ENCODE assay signal across 21 mouse cellular contexts in the genomic region with DNA sequence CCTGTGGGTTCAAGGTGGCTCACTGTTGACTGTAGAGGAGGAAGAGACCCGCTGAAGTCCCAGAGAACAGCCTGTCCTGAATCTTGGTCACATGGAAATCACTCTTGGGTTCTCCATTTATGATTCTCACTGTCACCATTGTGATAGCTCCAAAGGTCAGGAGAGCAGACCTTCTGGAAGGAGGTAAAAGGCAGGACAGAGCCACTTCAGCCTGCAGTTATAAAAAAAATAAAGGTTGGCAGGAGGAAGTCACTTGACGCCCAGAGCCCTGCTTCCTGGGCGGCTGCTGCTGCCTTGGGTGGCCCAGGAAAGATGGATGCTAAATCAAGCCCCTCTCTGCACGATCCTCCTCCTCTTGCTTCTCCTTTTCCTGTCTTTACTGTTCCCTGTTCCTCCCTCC. TPM values are rescaled to one million over a fixed set of nuclear protein-coding genes. Genes with fewer than 3 reads are reported as not detected.
DNase-seq lines count a peak whose midpoint lies in the region; ATAC-seq and TF ChIP-seq lines count a peak whose summit lies in the region.
"Had no signal": no experiment of that assay in that cellular context is flagged by ENCODE, and none has a peak within 500 bp of the region (broad histone marks: within the 10 kb centered on the region; RNA-seq: fewer than 3 reads in every experiment).

No protein-coding gene starts in this region.

- H3K9me3 ChIP-seq in midbrain, embryonic 12.5 days, result no peaks in the 10 kb centered on the region
- no peaks in the 10 kb centered on the region for H3K9me3 ChIP-seq in midbrain, embryonic 11.5 days (ENCODE audit: control insufficient read depth, low read length)
- H3K9me3 ChIP-seq in forebrain, embryonic 16.5 days (ENCODE audit: control insufficient read depth, low read length), result no peaks in the 10 kb centered on the region
- no peaks in the 10 kb centered on the region for H3K9me3 ChIP-seq in intestine, postnatal 0 days (ENCODE audit: control insufficient read depth)
- H3K9me3 ChIP-seq: heart, embryonic 10.5 days; kidney, embryonic 15.5 days; limb, embryonic 13.5 days; liver, embryonic 12.5 days had no signal

- TF ChIP-seq CTCF in intestine, postnatal 0 days (IDR thresholded peaks at IDR 0.05; ENCODE audit: low read depth), result no peak

- ATAC-seq in midbrain, embryonic 12.5 days (ENCODE audit: low FRiP score, low read depth), result no peak
- no peak for ATAC-seq in midbrain, embryonic 11.5 days (ENCODE audit: low FRiP score)
- ATAC-seq in forebrain, embryonic 16.5 days, result no peak
- ATAC-seq in intestine, postnatal 0 days, result peak; percentile 66
- ATAC-seq: liver, embryonic 12.5 days had no signal

- H3K4me2 ChIP-seq in midbrain, embryonic 12.5 days (replicated peaks), result no peak overlapping the region
- H3K4me2 ChIP-seq in midbrain, embryonic 11.5 days, result no peak overlapping the region
- H3K4me2 ChIP-seq in forebrain, embryonic 16.5 days (ENCODE audit: low read length), result no peak overlapping the region
- H3K4me2 ChIP-seq in intestine, postnatal 0 days (replicated peaks; ENCODE audit: low read depth), result no peak overlapping the region
- H3K4me2 ChIP-seq: kidney, embryonic 15.5 days; limb, embryonic 13.5 days; liver, embryonic 12.5 days had no signal

- WGBS in midbrain, embryonic 12.5 days, result 61% methylated on average over 4 of the region's 4 CpGs
- 67% methylated on average over 4 of the region's 4 CpGs for WGBS in midbrain, embryonic 11.5 days
- 62% methylated on average over 4 of the region's 4 CpGs for WGBS in forebrain, embryonic 16.5 days
- 30% methylated on average over 4 of the region's 4 CpGs for WGBS in intestine, postnatal 0 days

- no peaks in the 10 kb centered on the region; the same call in none of the 2 replicates for H3K4me1 ChIP-seq in midbrain, embryonic 12.5 days
- H3K4me1 ChIP-seq in midbrain, embryonic 11.5 days (ENCODE audit: control insufficient read depth, insufficient read depth, low read length), result no peaks in the 10 kb centered on the region
- H3K4me1 ChIP-seq in forebrain, embryonic 16.5 days (replicated peaks; ENCODE audit: control insufficient read depth, insufficient read depth, low read length), result peaks cover 8% of the 10 kb centered on the region
- 0 out of 2 replicates have a peak, but pooled peaks cover 4% of the 10 kb centered on the region for H3K4me1 ChIP-seq in intestine, postnatal 0 days (replicated peaks; ENCODE audit: control insufficient read depth, insufficient read depth, low read length)
- H3K4me1 ChIP-seq: liver, embryonic 12.5 days had no signal

- peaks cover 6% of the 10 kb centered on the region for H3K36me3 ChIP-seq in midbrain, embryonic 12.5 days
- H3K36me3 ChIP-seq in midbrain, embryonic 11.5 days (ENCODE audit: control insufficient read depth, insufficient read depth, low read length), result peaks cover 2% of the 10 kb centered on the region; the same call in 1 of the 2 replicates
- H3K36me3 ChIP-seq in forebrain, embryonic 16.5 days (ENCODE audit: control insufficient read depth, insufficient read depth), result peaks cover 3% of the 10 kb centered on the region; the same call in 1 of the 2 replicates
- H3K36me3 ChIP-seq in intestine, postnatal 0 days (ENCODE audit: control insufficient read depth, insufficient read depth), result peaks cover 8% of the 10 kb centered on the region; the same call in 1 of the 2 replicates

- H3K9ac ChIP-seq in midbrain, embryonic 12.5 days (replicated peaks), result no peak overlapping the region
- no peak overlapping the region for H3K9ac ChIP-seq in midbrain, embryonic 11.5 days (ENCODE audit: low read length)
- H3K9ac ChIP-seq in forebrain, embryonic 16.5 days (replicated peaks; ENCODE audit: low read depth, low read length), result no peak overlapping the region
- H3K9ac ChIP-seq in intestine, postnatal 0 days (ENCODE audit: low read depth, low read length), result no peak overlapping the region
- H3K9ac ChIP-seq: kidney, embryonic 15.5 days; limb, embryonic 13.5 days; liver, embryonic 12.5 days had no signal

- no peak overlapping the region for H3K4me3 ChIP-seq in midbrain, embryonic 12.5 days
- H3K4me3 ChIP-seq in midbrain, embryonic 11.5 days (ENCODE audit: low read depth, low read length), result no peak overlapping the region
- no peak overlapping the region for H3K4me3 ChIP-seq in forebrain, embryonic 16.5 days (replicated peaks; ENCODE audit: low read length)
- no peak overlapping the region for H3K4me3 ChIP-seq in intestine, postnatal 0 days (ENCODE audit: low read depth, low read length)
- H3K4me3 ChIP-seq: heart, embryonic 10.5 days; kidney, embryonic 15.5 days; limb, embryonic 13.5 days; liver, embryonic 12.5 days had no signal

- peaks cover 3% of the 10 kb centered on the region; the same call in 1 of the 2 replicates for H3K27me3 ChIP-seq in midbrain, embryonic 12.5 days
- H3K27me3 ChIP-seq in midbrain, embryonic 11.5 days (ENCODE audit: control insufficient read depth, insufficient read depth, low read length), result no peaks in the 10 kb centered on the region
- H3K27me3 ChIP-seq in forebrain, embryonic 16.5 days (replicated peaks; ENCODE audit: control insufficient read depth, insufficient read depth, low read length), result no peaks in the 10 kb centered on the region
- H3K27me3 ChIP-seq in intestine, postnatal 0 days (replicated peaks; ENCODE audit: control insufficient read depth, insufficient read depth, low read length), result no peaks in the 10 kb centered on the region
- H3K27me3 ChIP-seq: kidney, embryonic 15.5 days; limb, embryonic 13.5 days; liver, embryonic 12.5 days had no signal

- H3K27ac ChIP-seq in midbrain, embryonic 12.5 days (replicated peaks), result peak overlapping the region; percentile 46
- no peak overlapping the region for H3K27ac ChIP-seq in midbrain, embryonic 11.5 days (ENCODE audit: low read depth, low read length)
- peak overlapping the region; percentile 31 for H3K27ac ChIP-seq in forebrain, embryonic 16.5 days (ENCODE audit: low read length)
- no peak overlapping the region for H3K27ac ChIP-seq in intestine, postnatal 0 days (ENCODE audit: low read depth, low read length)
- H3K27ac ChIP-seq: heart, embryonic 10.5 days; kidney, embryonic 15.5 days; limb, embryonic 13.5 days; liver, embryonic 12.5 days had no signal

- peak; percentile 73 for DNase-seq in heart, adult 11 months
- no peak for DNase-seq in heart, adult 18-20 months
- DNase-seq in midbrain, embryonic 11.5 days (ENCODE audit: low spot score, missing footprints), result no peak
- no peak for DNase-seq in layer of hippocampus, adult 9-10 months (ENCODE audit: low spot score)
- DNase-seq in cerebellum, adult 9-11 months, result no peak
- DNase-seq: adrenal gland, postnatal 10 days; gastrocnemius, postnatal 36 days; heart, postnatal 4 days; kidney, adult 11 months; kidney, postnatal 36 days; lung, adult 18-20 months; lung, postnatal 10 days; right cerebral cortex, postnatal 25 days; spleen, adult 18-20 months had no signal

RNA-seq across cellular contexts. Expression of a gene that starts 14.0 kb away (rescaled TPM):
- under 1 TPM; 0.47 to 0.64 TPM for total RNA-seq in heart, adult 18-20 months (2021)
- polyA plus RNA-seq in midbrain, embryonic 12.5 days (2016; fragmentation: Nextera tagmentation; extraction: Ambion mirVana), result 0.68 and 0.77 TPM in 2 replicates
- polyA plus RNA-seq in midbrain, embryonic 11.5 days (2014; fragmentation: Nextera tagmentation; extraction: Ambion mirVana), result 0.20 and 0.37 TPM in 2 replicates
- polyA plus RNA-seq in forebrain, embryonic 16.5 days (2015; fragmentation: Nextera tagmentation; extraction: Ambion mirVana), result 7.5 and 7.6 TPM in 2 replicates
- 0.22 and 0.43 TPM in 2 replicates for polyA plus RNA-seq in intestine, postnatal 0 days (2015; fragmentation: Nextera tagmentation; extraction: Ambion mirVana)

Comparison
In these comparisons a context has a peak if more than half of its experiments do, and no peak if none do; other contexts are left out.
1. H3K27ac ChIP-seq: peak in midbrain, embryonic 12.5 days (single experiment) and forebrain, embryonic 16.5 days (single experiment); none in midbrain, embryonic 11.5 days (single experiment) and intestine, postnatal 0 days (single experiment).